In the genomic region with DNA sequence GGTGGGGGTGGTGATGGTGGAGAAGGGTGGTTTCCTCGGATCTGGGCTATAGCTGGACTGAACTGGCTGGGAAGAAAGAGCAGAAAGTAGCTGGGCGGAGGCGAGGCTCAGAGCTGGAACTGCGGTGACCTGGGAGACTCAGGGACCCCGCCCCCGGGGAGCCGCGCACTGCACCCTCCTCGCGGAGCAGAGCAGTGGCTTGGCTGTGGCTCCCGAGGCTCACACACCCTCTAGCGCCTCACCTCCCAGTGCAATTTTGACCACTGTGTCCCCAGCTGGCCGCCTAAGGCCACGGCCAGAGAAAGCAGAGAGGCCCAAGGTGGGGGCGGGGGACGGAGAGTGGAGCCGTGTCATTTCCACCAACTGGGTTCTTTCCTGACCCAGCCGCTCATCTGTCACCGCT, we compare ENCODE assay signal across 9 mouse cellular contexts. TPM values are rescaled to one million over a fixed set of nuclear protein-coding genes. Genes with fewer than 3 reads are reported as not detected.
A peak's percentile ranks its signal among the peaks of the same experiment; 100 is the strongest.
DNase-seq lines count a peak whose midpoint lies in the region; ATAC-seq lines count a peak whose summit lies in the region.
"Had no signal": no experiment of that assay in that cellular context is flagged by ENCODE, and none has a peak within 500 bp of the region (broad histone marks: within the 10 kb centered on the region; RNA-seq: fewer than 3 reads in every experiment).

No protein-coding gene starts in this region.

- H3K27ac ChIP-seq in kidney, embryonic 15.5 days: no peak overlapping the region
- H3K27ac ChIP-seq in heart, embryonic 13.5 days (replicated peaks): no peak overlapping the region
- H3K27ac ChIP-seq in stomach, embryonic 15.5 days: no peak overlapping the region

- no peak for DNase-seq in kidney, adult 9 months
- DNase-seq in adrenal gland, postnatal 36 days: peak; percentile 30 to 56
- DNase-seq in liver: peak; percentile 8
- DNase-seq in spleen, postnatal 36 days (ENCODE audit: low spot score in 2 of 2): no peak
- no peak for DNase-seq in gastrocnemius, postnatal 36 days

- no peaks in the 10 kb centered on the region for H3K9me3 ChIP-seq in kidney, embryonic 15.5 days (replicated peaks)
- no peaks in the 10 kb centered on the region for H3K9me3 ChIP-seq in heart, embryonic 13.5 days
- no peaks in the 10 kb centered on the region for H3K9me3 ChIP-seq in stomach, embryonic 15.5 days

- no peaks in the 10 kb centered on the region for H3K36me3 ChIP-seq in kidney, embryonic 15.5 days
- H3K36me3 ChIP-seq in heart, embryonic 13.5 days: no peaks in the 10 kb centered on the region
- no peaks in the 10 kb centered on the region for H3K36me3 ChIP-seq in stomach, embryonic 15.5 days

- H3K4me3 ChIP-seq in kidney, embryonic 15.5 days (replicated peaks): peak overlapping the region; percentile 37
- peak overlapping the region; percentile 48 for H3K4me3 ChIP-seq in heart, embryonic 13.5 days
- H3K4me3 ChIP-seq in stomach, embryonic 15.5 days (replicated peaks): peak overlapping the region; percentile 27

- intact Hi-C loops in gastrocnemius, postnatal 36 days (cut with DNase I): no loop called here

- peaks cover 72% of the 10 kb centered on the region for H3K27me3 ChIP-seq in kidney, embryonic 15.5 days
- peaks cover 74% of the 10 kb centered on the region for H3K27me3 ChIP-seq in heart, embryonic 13.5 days (replicated peaks)
- H3K27me3 ChIP-seq in stomach, embryonic 15.5 days (replicated peaks): peaks cover 40% of the 10 kb centered on the region

- WGBS in kidney, embryonic 15.5 days: 1% methylated on average over 19 of the region's 19 CpGs
- WGBS in heart, embryonic 13.5 days: 0% methylated on average over 19 of the region's 19 CpGs
- WGBS in stomach, embryonic 15.5 days: under 1% methylated on average over 19 of the region's 19 CpGs

- peak; percentile 82 for ATAC-seq in kidney, embryonic 15.5 days (replicated peaks; ENCODE audit: low FRiP score)
- no peak for ATAC-seq in heart, embryonic 13.5 days (ENCODE audit: extremely low read depth, insufficient number of reproducible peaks, low FRiP score, low TSS enrichment)
- no peak for ATAC-seq in stomach, embryonic 15.5 days (ENCODE audit: insufficient read depth, low FRiP score, low read depth)

- H3K4me1 ChIP-seq in kidney, embryonic 15.5 days: peaks cover 14% of the 10 kb centered on the region
- peaks cover 13% of the 10 kb centered on the region for H3K4me1 ChIP-seq in heart, embryonic 13.5 days
- H3K4me1 ChIP-seq in stomach, embryonic 15.5 days: peaks cover 6% of the 10 kb centered on the region

- no peak overlapping the region; the same call in 1 of the 2 replicates for H3K9ac ChIP-seq in kidney, embryonic 15.5 days
- peak overlapping the region; percentile 68 for H3K9ac ChIP-seq in heart, embryonic 13.5 days
- no peak overlapping the region for H3K9ac ChIP-seq in stomach, embryonic 15.5 days

- peak overlapping the region; percentile 75 for H3K4me2 ChIP-seq in kidney, embryonic 15.5 days
- peak overlapping the region; percentile 76 for H3K4me2 ChIP-seq in heart, embryonic 13.5 days
- peak overlapping the region; percentile 57 for H3K4me2 ChIP-seq in stomach, embryonic 15.5 days

RNA-seq across cellular contexts. Expression of a gene that starts 16.3 kb away (rescaled TPM):
- not detected in 2 replicates for polyA plus RNA-seq in kidney, embryonic 15.5 days (2015; fragmentation: Nextera tagmentation; extraction: Ambion mirVana)
- total RNA-seq in adrenal gland, postnatal 36 days (2021): not detected
- polyA plus RNA-seq in heart, embryonic 13.5 days (2015; fragmentation: Nextera tagmentation; extraction: Ambion mirVana): not detected in 2 replicates
- polyA plus RNA-seq in stomach, embryonic 15.5 days (2015; fragmentation: Nextera tagmentation; extraction: Ambion mirVana): not detected in 2 replicates
- total RNA-seq in gastrocnemius, postnatal 36 days (2021): not detected
- total RNA-seq: liver, adult 2 months had no signal
- polyA plus RNA-seq: liver, adult 2 months had no signal

Comparison
In these comparisons a context has a peak if more than half of its experiments do, and no peak if none do; other contexts are left out.
1. DNase-seq: peak in adrenal gland, postnatal 36 days (2 of 2) and liver (single experiment); none in kidney, adult 9 months (single experiment), spleen, postnatal 36 days (0 of 2) and gastrocnemius, postnatal 36 days (0 of 2).
2. Peak in every context shown above with its lines, with median percentiles within 50 percentile points of each other: H3K4me2 ChIP-seq and H3K4me3 ChIP-seq.